Mouse (Mus musculus): ENCODE measurements around the gene Mrps15. TPM values are rescaled to one million over a fixed set of nuclear protein-coding genes. Genes with fewer than 3 reads are reported as not detected.

Mrps15 gene
- polyA plus RNA-seq (2015; fragmentation: Nextera tagmentation; extraction: Ambion mirVana), result 129 and 137 TPM in 2 replicates

GRCm38 (mm10) chr4:126046851-126047585, at the start of gene Mrps15:
Gene Mrps15 (plus strand): TSS chr4:126046925.
- H3K36me3 ChIP-seq, result peaks cover 30% of the 10 kb centered on the region
- no peaks in the 10 kb centered on the region for H3K9me3 ChIP-seq
- peak within 1 kb of the TSS; percentile 96 for H3K4me2 ChIP-seq
- peak; percentile 82 for ATAC-seq (ENCODE audit: extremely low read depth, insufficient number of reproducible peaks, low FRiP score, low TSS enrichment)
- no peaks in the 10 kb centered on the region for H3K27me3 ChIP-seq (replicated peaks)
- H3K4me3 ChIP-seq, result peak within 1 kb of the TSS; percentile 66
- under 1% methylated on average over 56 of the region's 56 CpGs for WGBS
- H3K4me1 ChIP-seq, result peaks cover 12% of the 10 kb centered on the region
- H3K27ac ChIP-seq (replicated peaks), result peak within 1 kb of the TSS; percentile 67
- peak within 1 kb of the TSS; percentile 80 for H3K9ac ChIP-seq

DNA sequence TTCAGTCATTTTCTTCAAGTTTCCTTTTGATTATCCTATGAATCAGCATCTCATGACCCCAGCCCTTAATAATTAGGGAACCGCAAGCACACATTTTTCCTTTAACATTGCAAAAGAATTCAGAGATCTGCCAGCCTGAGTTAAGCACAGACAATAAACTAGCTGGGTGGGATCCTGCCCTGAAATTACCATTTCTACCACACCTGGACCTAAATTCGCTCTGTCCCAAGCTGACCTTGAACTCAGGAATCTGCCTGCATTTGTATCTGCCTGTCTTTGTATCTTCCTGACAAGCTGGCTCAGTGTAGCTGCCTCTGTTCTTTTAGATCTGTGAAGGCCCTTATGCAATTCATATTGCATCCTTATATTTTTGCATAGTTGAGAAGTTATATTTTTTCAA, 48.9 kb upstream of the Mrps15 start:
- no peak overlapping the region for H3K4me2 ChIP-seq
- H3K4me1 ChIP-seq, result no peaks in the 10 kb centered on the region
- no peaks in the 10 kb centered on the region for H3K36me3 ChIP-seq
- H3K9ac ChIP-seq, result no peak overlapping the region
- H3K9me3 ChIP-seq, result peaks cover 17% of the 10 kb centered on the region
- H3K27ac ChIP-seq (replicated peaks), result no peak overlapping the region
- no peak for ATAC-seq (ENCODE audit: extremely low read depth, insufficient number of reproducible peaks, low FRiP score, low TSS enrichment)
- 0 out of 2 replicates have a peak, but pooled peaks cover 5% of the 10 kb centered on the region for H3K27me3 ChIP-seq (replicated peaks)
- 92% methylated on average over 2 of the region's 2 CpGs for WGBS
- H3K4me3 ChIP-seq, result no peak overlapping the region

- Histone ChIP-seq H3K27me3 (replicated peaks) (no peaks in the 10 kb centered on the region), H3K4me2 (no peak overlapping the region), H3K27ac (replicated peaks) (no peak overlapping the region), H3K36me3 (no peaks in the 10 kb centered on the region), H3K9me3 (peaks cover 17% of the 10 kb centered on the region), H3K4me1 (no peaks in the 10 kb centered on the region), H3K9ac (no peak overlapping the region), H3K4me3 (no peak overlapping the region)
- WGBS, result 68% methylated on average over 12 of the region's 12 CpGs
- no peak for ATAC-seq (ENCODE audit: extremely low read depth, insufficient number of reproducible peaks, low FRiP score, low TSS enrichment)
Observed at GRCm38 (mm10) chr4:126001311-126002199, 45.2 kb upstream of the Mrps15 start.

- Histone ChIP-seq H3K4me1 (no peaks in the 10 kb centered on the region), H3K27me3 (replicated peaks) (0 out of 2 replicates have a peak, but pooled peaks cover 16% of the 10 kb centered on the region), H3K4me3 (no peak overlapping the region), H3K27ac (replicated peaks) (no peak overlapping the region), H3K9ac (no peak overlapping the region), H3K36me3 (no peaks in the 10 kb centered on the region), H3K9me3 (no peaks in the 10 kb centered on the region), H3K4me2 (no peak overlapping the region)
- no peak for ATAC-seq (ENCODE audit: extremely low read depth, insufficient number of reproducible peaks, low FRiP score, low TSS enrichment)
- 66% methylated on average over 7 of the region's 7 CpGs for WGBS
Observed at GRCm38 (mm10) chr4:126017676-126018332, 28.9 kb upstream of the Mrps15 start.

DNA sequence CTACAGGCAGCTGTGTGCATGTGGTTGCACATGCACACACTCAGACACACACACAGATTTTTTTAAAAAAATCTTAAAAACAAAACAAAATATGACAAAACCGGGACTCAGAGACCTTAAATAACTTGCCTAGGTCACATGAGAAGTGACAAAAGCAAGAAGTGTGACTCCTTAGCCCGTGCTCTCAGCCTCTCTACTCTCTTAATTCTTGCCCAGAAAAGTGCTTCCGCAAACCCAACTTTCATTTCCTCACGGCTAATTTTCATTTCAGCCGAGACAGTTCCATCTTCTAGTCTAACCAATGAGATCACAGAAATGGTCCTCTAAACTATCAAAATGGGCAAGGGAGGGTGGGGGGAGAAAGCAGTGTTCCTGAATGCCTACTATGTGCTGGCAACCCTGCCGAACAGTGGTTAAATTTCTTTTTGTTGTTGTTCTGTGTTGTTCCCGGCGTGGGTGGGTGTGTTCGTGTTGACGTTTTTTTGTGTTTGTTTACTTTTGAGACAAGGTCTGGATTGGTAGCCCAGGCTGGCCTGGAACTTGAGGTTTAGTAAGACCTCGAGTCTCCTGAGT, 27.7 kb upstream of the Mrps15 start:
- no peak overlapping the region for H3K4me3 ChIP-seq
- no peaks in the 10 kb centered on the region for H3K36me3 ChIP-seq
- H3K4me1 ChIP-seq, result no peaks in the 10 kb centered on the region
- H3K9me3 ChIP-seq, result no peaks in the 10 kb centered on the region
- H3K27me3 ChIP-seq (replicated peaks), result 0 out of 2 replicates have a peak, but pooled peaks cover 16% of the 10 kb centered on the region
- ATAC-seq (ENCODE audit: extremely low read depth, insufficient number of reproducible peaks, low FRiP score, low TSS enrichment), result no peak
- H3K9ac ChIP-seq, result no peak overlapping the region
- no peak overlapping the region for H3K4me2 ChIP-seq
- 69% methylated on average over 11 of the region's 11 CpGs for WGBS
- no peak overlapping the region for H3K27ac ChIP-seq (replicated peaks)

DNA sequence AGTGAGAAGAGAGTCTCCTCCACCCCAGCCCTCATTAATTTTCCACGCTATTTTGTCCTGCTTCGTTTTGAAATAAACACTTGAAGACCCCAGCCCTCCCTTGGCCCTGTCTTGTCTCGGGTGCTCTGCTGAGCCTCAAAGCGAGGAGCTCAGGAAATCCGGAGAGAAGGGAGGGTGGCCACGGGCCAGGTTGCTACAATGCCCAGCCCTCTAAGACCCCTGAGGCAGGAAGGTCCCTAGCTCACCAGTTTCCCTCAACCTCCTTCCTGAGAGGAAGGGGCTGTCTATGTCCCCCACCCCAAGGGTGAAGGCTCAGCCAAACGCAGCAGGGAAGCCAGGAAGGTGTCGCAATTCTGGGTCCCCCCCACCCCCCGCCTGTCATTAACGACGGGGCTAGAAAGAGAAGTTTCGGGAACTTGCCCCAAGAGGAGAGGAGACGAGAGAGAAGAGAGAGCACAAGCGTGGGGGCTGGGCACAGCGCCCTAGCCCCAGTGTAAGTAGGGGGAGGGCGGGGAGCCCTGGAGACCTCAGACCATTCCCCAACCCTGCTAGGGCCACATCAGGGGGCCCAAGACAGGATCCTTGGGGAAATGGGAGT, 22.3 kb upstream of the Mrps15 start, which contains the start of gene Csf3r:
TSS of gene Csf3r (plus strand) at position 248 of the 598 bp plus-strand sequence.
- Histone ChIP-seq H3K27me3 (replicated peaks) (0 out of 2 replicates have a peak, but pooled peaks cover 3% of the 10 kb centered on the region), H3K4me3 (no peak within 1 kb of the TSS), H3K9ac (no peak within 1 kb of the TSS), H3K36me3 (no peaks in the 10 kb centered on the region), H3K9me3 (no peaks in the 10 kb centered on the region), H3K4me1 (no peaks in the 10 kb centered on the region), H3K4me2 (no peak within 1 kb of the TSS), H3K27ac (replicated peaks) (no peak within 1 kb of the TSS)
- 30% methylated on average over 16 of the region's 16 CpGs for WGBS
- no peak for ATAC-seq (ENCODE audit: extremely low read depth, insufficient number of reproducible peaks, low FRiP score, low TSS enrichment)

DNA sequence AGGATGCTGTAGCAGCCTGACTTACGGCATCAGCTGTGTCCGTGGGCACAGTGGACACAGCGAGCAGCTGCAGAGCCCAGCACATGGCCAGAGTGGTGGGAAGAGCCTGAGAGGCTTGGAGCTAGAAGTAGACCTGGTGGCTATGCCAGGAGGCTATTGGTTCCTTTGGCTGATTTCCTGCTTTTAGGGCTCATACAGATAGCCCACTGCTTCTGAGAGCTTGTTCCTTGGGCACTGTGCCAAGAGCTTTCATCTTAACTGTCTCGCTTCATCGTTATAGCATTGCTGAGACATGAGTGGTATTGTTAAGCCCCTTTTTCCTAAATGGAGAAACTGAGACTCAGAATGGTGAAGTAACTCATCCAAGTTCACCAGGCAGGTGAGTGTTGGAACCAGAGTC, 20.9 kb upstream of the Mrps15 start:
- no peaks in the 10 kb centered on the region for H3K4me1 ChIP-seq
- no peak overlapping the region for H3K4me3 ChIP-seq
- no peak for ATAC-seq (ENCODE audit: extremely low read depth, insufficient number of reproducible peaks, low FRiP score, low TSS enrichment)
- WGBS, result 70% methylated on average over 5 of the region's 5 CpGs
- H3K27me3 ChIP-seq (replicated peaks), result peaks cover 6% of the 10 kb centered on the region
- no peaks in the 10 kb centered on the region for H3K9me3 ChIP-seq
- no peak overlapping the region for H3K27ac ChIP-seq (replicated peaks)
- H3K9ac ChIP-seq, result no peak overlapping the region
- H3K4me2 ChIP-seq, result no peak overlapping the region
- H3K36me3 ChIP-seq, result no peaks in the 10 kb centered on the region

DNA sequence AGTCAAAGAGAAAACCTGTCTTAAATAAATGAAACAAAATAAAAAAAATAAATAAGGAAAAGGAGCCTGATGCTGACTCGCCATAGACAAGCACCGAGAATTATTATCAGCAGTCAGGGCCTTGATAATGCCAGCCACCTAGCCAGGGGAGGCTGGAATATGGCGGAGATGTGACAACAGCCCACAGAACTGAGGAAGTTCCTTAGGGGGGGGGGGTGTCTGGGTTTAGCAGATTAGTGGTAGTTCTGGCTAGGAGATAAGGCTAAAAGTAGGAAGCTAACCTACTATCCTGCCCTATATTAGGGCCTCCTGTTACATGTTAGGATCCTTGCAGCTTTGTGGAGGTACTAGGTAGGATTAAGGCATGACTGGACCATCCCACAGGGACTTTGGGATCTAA, 18.7 kb upstream of the Mrps15 start:
- ATAC-seq (ENCODE audit: extremely low read depth, insufficient number of reproducible peaks, low FRiP score, low TSS enrichment), result no peak
- 41% methylated on average over 3 of the region's 3 CpGs for WGBS
- Histone ChIP-seq H3K4me2 (no peak overlapping the region), H3K9me3 (no peaks in the 10 kb centered on the region), H3K4me1 (no peaks in the 10 kb centered on the region), H3K27me3 (replicated peaks) (peaks cover 7% of the 10 kb centered on the region), H3K9ac (no peak overlapping the region), H3K4me3 (no peak overlapping the region), H3K27ac (replicated peaks) (no peak overlapping the region), H3K36me3 (no peaks in the 10 kb centered on the region)

DNA sequence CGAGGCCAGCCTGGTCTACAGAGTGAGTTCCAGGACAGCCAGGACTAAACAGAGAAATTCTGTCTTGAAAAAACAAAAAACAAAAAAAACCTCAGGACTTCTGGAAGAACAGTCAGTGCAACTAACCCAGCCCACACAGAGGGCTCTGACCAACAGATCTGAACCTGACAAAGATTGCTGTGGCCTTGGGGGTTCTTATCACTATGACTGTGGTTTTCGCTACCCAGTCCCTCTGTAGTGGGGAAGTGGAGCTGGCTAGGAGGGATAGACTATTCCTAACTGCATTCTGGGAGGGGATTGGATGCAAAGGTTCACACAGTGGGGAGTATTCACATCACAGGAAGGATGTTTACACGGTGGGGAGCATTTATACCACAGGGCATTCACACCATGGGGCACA, 17.7 kb upstream of the Mrps15 start:
- no peak overlapping the region for H3K4me2 ChIP-seq
- no peaks in the 10 kb centered on the region for H3K4me1 ChIP-seq
- no peak overlapping the region for H3K4me3 ChIP-seq
- no peak overlapping the region for H3K9ac ChIP-seq
- H3K36me3 ChIP-seq, result no peaks in the 10 kb centered on the region
- WGBS, result 44% methylated on average over 3 of the region's 3 CpGs
- H3K9me3 ChIP-seq, result no peaks in the 10 kb centered on the region
- peaks cover 7% of the 10 kb centered on the region for H3K27me3 ChIP-seq (replicated peaks)
- ATAC-seq (ENCODE audit: extremely low read depth, insufficient number of reproducible peaks, low FRiP score, low TSS enrichment), result no peak
- H3K27ac ChIP-seq (replicated peaks), result no peak overlapping the region

- no peaks in the 10 kb centered on the region for H3K36me3 ChIP-seq
- WGBS, result 61% methylated on average over 5 of the region's 5 CpGs
- ATAC-seq (ENCODE audit: extremely low read depth, insufficient number of reproducible peaks, low FRiP score, low TSS enrichment), result no peak
- no peaks in the 10 kb centered on the region for H3K9me3 ChIP-seq
- H3K27me3 ChIP-seq (replicated peaks), result peaks cover 7% of the 10 kb centered on the region
- no peak overlapping the region for H3K9ac ChIP-seq
- no peak overlapping the region for H3K4me3 ChIP-seq
- no peaks in the 10 kb centered on the region for H3K4me1 ChIP-seq
- H3K4me2 ChIP-seq, result no peak overlapping the region
- no peak overlapping the region for H3K27ac ChIP-seq (replicated peaks)
Observed at GRCm38 (mm10) chr4:126030705-126031104, 16.0 kb upstream of the Mrps15 start.
